In the genomic region with DNA sequence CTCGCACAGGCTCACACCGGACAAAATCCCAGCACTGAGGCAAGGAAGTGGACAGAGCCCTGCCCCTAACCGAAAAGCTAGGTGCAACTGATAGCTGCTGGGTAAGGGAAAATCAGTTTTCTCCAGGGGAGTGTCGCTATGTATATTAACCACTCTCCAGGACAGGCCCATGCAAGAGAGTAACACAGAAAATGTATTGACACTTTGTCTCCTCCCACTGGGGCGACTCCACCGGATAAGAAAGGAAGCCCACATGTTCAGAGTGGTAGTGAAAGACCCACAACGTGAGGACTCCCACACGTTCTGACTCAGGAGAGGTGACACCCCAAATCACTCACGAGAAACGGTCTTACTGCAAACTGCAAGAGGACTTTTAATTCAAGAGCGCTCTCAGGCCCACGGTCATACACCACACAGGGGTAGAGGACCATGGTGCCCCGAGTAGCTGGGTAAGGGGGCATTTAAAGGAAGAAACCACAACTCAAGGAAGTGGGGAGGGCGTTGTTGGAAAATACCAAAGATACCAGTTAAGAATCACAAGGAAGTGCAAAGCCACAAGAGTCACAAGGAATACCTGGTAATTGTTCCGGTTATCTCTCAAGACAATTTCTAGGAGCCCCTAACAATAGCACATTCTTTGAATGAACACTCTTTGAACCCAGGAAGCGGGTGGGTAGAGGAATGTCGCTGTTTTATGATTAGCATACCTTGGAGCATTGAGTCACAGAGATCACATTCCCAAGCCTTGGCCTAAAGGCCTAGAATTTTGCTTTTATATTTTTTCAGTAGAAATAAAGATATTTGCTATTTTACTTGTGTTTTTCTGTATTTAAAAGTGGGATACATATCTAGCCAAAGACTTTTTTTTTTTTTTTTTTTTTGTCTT, we compare ENCODE assay signal across 10 mouse cellular contexts. TPM values are rescaled to one million over a fixed set of nuclear protein-coding genes. Genes with fewer than 3 reads are reported as not detected.
A peak's percentile ranks its signal among the peaks of the same experiment; 100 is the strongest.
DNase-seq lines count a peak whose midpoint lies in the region; ATAC-seq and TF ChIP-seq lines count a peak whose summit lies in the region.
"Not testable (repeated sequence)": the region's sequence is repeated elsewhere in the genome, so short reads cannot be mapped to it uniquely, and the experiment has no call there.
"Had no signal": no experiment of that assay in that cellular context is flagged by ENCODE, and none has a peak within 500 bp of the region (broad histone marks: within the 10 kb centered on the region; RNA-seq: fewer than 3 reads in every experiment).

No protein-coding gene starts in this region.

- TF ChIP-seq POLR2A in ES-Bruce4 (IDR thresholded peaks at IDR 0.05; ENCODE audit: insufficient read depth, low read length), result not testable (repeated sequence)

- TF ChIP-seq CTCF in ES-Bruce4 (IDR thresholded peaks at IDR 0.05; ENCODE audit: low read depth, low read length); gastrocnemius, adult 2 months (IDR thresholded peaks at IDR 0.05); left cerebral cortex, adult 2 months (IDR thresholded peaks at IDR 0.05); lung, embryonic 14.5 days (IDR thresholded peaks at IDR 0.05; ENCODE audit: low read depth): not testable (repeated sequence)

- not testable (repeated sequence) for H3K4me3 ChIP-seq in ES-Bruce4 (ENCODE audit: low read depth, low read length)
- peak overlapping the region; percentile 68 for H3K4me3 ChIP-seq in embryonic facial prominence, embryonic 10.5 days
- H3K4me3 ChIP-seq in gastrocnemius, adult 2 months, result peak overlapping the region; percentile 89
- H3K4me3 ChIP-seq in hindbrain, embryonic 15.5 days, result peak overlapping the region; percentile 52
- H3K4me3 ChIP-seq in left cerebral cortex, adult 2 months, result peak overlapping the region; percentile 77
- H3K4me3 ChIP-seq in lung, embryonic 14.5 days (ENCODE audit: low read depth, low read length), result peak overlapping the region; percentile 56
- H3K4me3 ChIP-seq in neural tube, embryonic 11.5 days (ENCODE audit: low read depth, low read length), result peak overlapping the region; percentile 50

- not testable (repeated sequence) for H3K4me1 ChIP-seq in ES-Bruce4 (ENCODE audit: control insufficient read depth, insufficient read depth, low read length); embryonic facial prominence, embryonic 10.5 days; hindbrain, embryonic 15.5 days (replicated peaks); lung, embryonic 14.5 days (ENCODE audit: insufficient read depth); neural tube, embryonic 11.5 days (ENCODE audit: control insufficient read depth, insufficient read depth, low read length)

- peak overlapping the region; percentile 94 for H3K4me2 ChIP-seq in hindbrain, embryonic 15.5 days
- peak overlapping the region; percentile 69 for H3K4me2 ChIP-seq in lung, embryonic 14.5 days
- H3K4me2 ChIP-seq in neural tube, embryonic 11.5 days (ENCODE audit: low read depth), result peak overlapping the region; percentile 74

- H3K27ac ChIP-seq in ES-Bruce4 (ENCODE audit: insufficient read depth, low read length); embryonic facial prominence, embryonic 10.5 days (replicated peaks); hindbrain, embryonic 15.5 days (replicated peaks); lung, embryonic 14.5 days (ENCODE audit: low read depth); neural tube, embryonic 11.5 days (ENCODE audit: low read depth, low read length): not testable (repeated sequence)
- H3K27ac ChIP-seq in gastrocnemius, adult 2 months, result peak overlapping the region; percentile 94
- peak overlapping the region; percentile 82 for H3K27ac ChIP-seq in left cerebral cortex, adult 2 months

- 86% methylated on average over 17 of the region's 17 CpGs for WGBS in embryonic facial prominence, embryonic 10.5 days
- 87% methylated on average over 17 of the region's 17 CpGs for WGBS in hindbrain, embryonic 15.5 days
- 76% methylated on average over 17 of the region's 17 CpGs for WGBS in lung, embryonic 14.5 days
- WGBS in neural tube, embryonic 11.5 days, result 85% methylated on average over 17 of the region's 17 CpGs

- intact Hi-C loops in gastrocnemius, adult 2 months (cut with DNase I), result loop anchor here (2.0 to 10.0 kb wide), 2 partner anchors 61 to 193 kb away; no protein-coding TSS in a partner anchor
- intact Hi-C loops in left cerebral cortex, adult 2 months (cut with DNase I), result loop anchor here (2.0 kb wide), 2 partner anchors 61 to 65 kb away; a partner anchor contains a TSS

- not testable (repeated sequence) for DNase-seq in embryonic facial prominence, embryonic 10.5 days (ENCODE audit: low spot score); gastrocnemius, adult 2 months; left cerebral cortex, adult 2 months (ENCODE audit: extremely low spot score in 1 of 2, low spot score in 2 of 2); neural tube, embryonic 11.5 days (ENCODE audit: low spot score)
- peak; percentile 9 for DNase-seq in lung, embryonic 14.5 days
- DNase-seq in thymus, postnatal 25 days, result peak; percentile 19

- TF ChIP-seq EP300 in ES-Bruce4 (IDR thresholded peaks at IDR 0.05; ENCODE audit: insufficient read depth, low read depth, low read length), result not testable (repeated sequence)

- H3K9ac ChIP-seq in ES-Bruce4 (ENCODE audit: low read depth, poor library complexity, severe bottlenecking), result peak overlapping the region; percentile 21; the same call in 1 of the 2 replicates
- H3K9ac ChIP-seq in hindbrain, embryonic 15.5 days, result not testable (repeated sequence)
- H3K9ac ChIP-seq in lung, embryonic 14.5 days, result peak overlapping the region; percentile 76
- H3K9ac ChIP-seq in neural tube, embryonic 11.5 days (ENCODE audit: low read length), result 0 out of 2 replicates have a peak overlapping the region, but pooled peaks have one; percentile 74

- H3K9me3 ChIP-seq in ES-Bruce4 (replicated peaks; ENCODE audit: control insufficient read depth, insufficient read depth, low read length, poor library complexity, severe bottlenecking), result peaks cover 14% of the 10 kb centered on the region
- H3K9me3 ChIP-seq in embryonic facial prominence, embryonic 10.5 days; hindbrain, embryonic 15.5 days; lung, embryonic 14.5 days (ENCODE audit: low read depth, low read length); neural tube, embryonic 11.5 days (ENCODE audit: control insufficient read depth, low read length): not testable (repeated sequence)

- not testable (repeated sequence) for H3K36me3 ChIP-seq in ES-Bruce4 (ENCODE audit: control insufficient read depth, insufficient read depth, low read length, poor library complexity, severe bottlenecking); embryonic facial prominence, embryonic 10.5 days (replicated peaks); hindbrain, embryonic 15.5 days; lung, embryonic 14.5 days (ENCODE audit: insufficient read depth); neural tube, embryonic 11.5 days (ENCODE audit: control insufficient read depth, insufficient read depth, low read length)

- ATAC-seq in hindbrain, embryonic 15.5 days (ENCODE audit: low FRiP score, low read depth); lung, embryonic 14.5 days (ENCODE audit: insufficient read depth); neural tube, embryonic 11.5 days (ENCODE audit: insufficient read depth, low FRiP score, low TSS enrichment): not testable (repeated sequence)

- not testable (repeated sequence) for H3K27me3 ChIP-seq in ES-Bruce4 (ENCODE audit: control insufficient read depth, insufficient read depth, low read length, poor library complexity, severe bottlenecking); embryonic facial prominence, embryonic 10.5 days (replicated peaks; ENCODE audit: low read depth, poor library complexity, severe bottlenecking); hindbrain, embryonic 15.5 days; lung, embryonic 14.5 days (ENCODE audit: insufficient read depth, low read length); neural tube, embryonic 11.5 days (ENCODE audit: control insufficient read depth, insufficient read depth, low read length)

RNA-seq across cellular contexts. Expression of a gene that starts 44.0 kb away (rescaled TPM):
- polyA plus RNA-seq in ES-Bruce4 (2011; ENCODE audit: insufficient read depth, insufficient read length, low read depth, missing spikeins), result not detected in 2 replicates
- polyA plus RNA-seq in embryonic facial prominence, embryonic 10.5 days (2016; fragmentation: Nextera tagmentation; extraction: Ambion mirVana), result not detected in 2 replicates
- total RNA-seq in gastrocnemius, adult 2 months (2021), result not detected
- polyA plus RNA-seq in hindbrain, embryonic 15.5 days (2015; fragmentation: Nextera tagmentation; extraction: Ambion mirVana), result not detected in 2 replicates
- total RNA-seq in left cerebral cortex, adult 2 months (2021), result not detected
- not detected in 2 replicates for polyA plus RNA-seq in lung, embryonic 14.5 days (2014; fragmentation: Nextera tagmentation; extraction: Ambion mirVana)
- polyA plus RNA-seq in neural tube, embryonic 11.5 days (2014; fragmentation: Nextera tagmentation; extraction: Ambion mirVana), result not detected in 2 replicates
- total RNA-seq: gastrocnemius, postnatal 10 days; layer of hippocampus, postnatal 14 days had no signal

RNA-seq across cellular contexts. Expression of a gene that starts 59.5 kb away (rescaled TPM):
- 14.1 and 16.1 TPM in 2 replicates for polyA plus RNA-seq in ES-Bruce4 (2011; ENCODE audit: insufficient read depth, insufficient read length, low read depth, missing spikeins)
- 27.3 and 29.7 TPM in 2 replicates for polyA plus RNA-seq in embryonic facial prominence, embryonic 10.5 days (2016; fragmentation: Nextera tagmentation; extraction: Ambion mirVana)
- total RNA-seq in gastrocnemius, adult 2 months (2021), result 10 to 100 TPM; 38.8 to 58.6 TPM
- polyA plus RNA-seq in hindbrain, embryonic 15.5 days (2015; fragmentation: Nextera tagmentation; extraction: Ambion mirVana), result 17.2 and 17.3 TPM in 2 replicates
- 10 to 100 TPM; 25.1 to 30.1 TPM for total RNA-seq in left cerebral cortex, adult 2 months (2021)
- polyA plus RNA-seq in lung, embryonic 14.5 days (2014; fragmentation: Nextera tagmentation; extraction: Ambion mirVana), result 35.3 and 35.9 TPM in 2 replicates
- 18.0 and 20.7 TPM in 2 replicates for polyA plus RNA-seq in neural tube, embryonic 11.5 days (2014; fragmentation: Nextera tagmentation; extraction: Ambion mirVana)
